Comparison of ENCODE assay signal across 11 mouse cellular contexts in the genomic region with DNA sequence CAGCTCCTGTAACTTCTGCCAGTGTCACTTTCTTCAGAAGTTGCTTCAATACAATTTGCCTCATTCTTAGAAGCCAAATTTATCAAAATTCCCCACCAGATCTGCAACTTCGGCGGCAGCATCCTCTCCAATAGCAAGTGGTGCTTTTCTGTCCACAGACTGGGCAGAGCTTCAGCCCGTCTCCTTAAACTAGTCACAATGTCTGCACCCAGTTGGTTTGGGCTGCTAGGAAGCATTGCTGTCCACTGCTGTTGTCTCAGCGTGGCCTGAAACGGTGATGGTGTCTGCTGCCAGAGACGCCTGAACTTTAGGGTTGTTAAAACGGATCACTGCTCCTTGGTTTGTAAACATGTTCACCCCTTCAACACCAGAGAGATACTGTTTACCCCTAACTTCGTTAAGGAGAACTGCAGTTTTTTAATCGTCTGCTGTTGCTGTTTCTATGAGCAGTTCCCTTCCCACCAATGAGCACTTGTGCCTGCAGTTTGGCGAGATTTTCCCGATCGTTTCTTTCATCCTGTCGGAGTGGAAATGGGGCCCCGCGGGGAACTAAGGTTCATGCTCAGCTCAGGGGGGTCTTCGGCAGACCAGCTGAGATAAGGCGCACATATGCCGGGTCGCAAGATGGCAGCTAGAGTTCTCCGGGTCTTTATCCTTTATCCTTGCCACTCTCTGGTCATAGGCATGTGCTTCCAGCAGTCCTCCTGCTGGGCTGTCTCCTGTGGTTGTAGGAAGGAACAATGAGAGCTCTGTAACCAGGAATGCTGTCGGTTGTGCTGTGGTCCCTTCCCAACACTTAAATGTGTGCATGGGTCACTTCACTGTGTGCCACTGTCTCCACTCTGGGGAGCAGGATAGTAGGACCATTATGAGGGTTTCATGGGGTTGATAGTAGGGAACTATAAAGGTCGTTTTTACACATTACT. TPM values are rescaled to one million over a fixed set of nuclear protein-coding genes. Genes with fewer than 3 reads are reported as not detected.
DNase-seq lines count a peak whose midpoint lies in the region; ATAC-seq lines count a peak whose summit lies in the region.
"Had no signal": no experiment of that assay in that cellular context is flagged by ENCODE, and none has a peak within 500 bp of the region (broad histone marks: within the 10 kb centered on the region; RNA-seq: fewer than 3 reads in every experiment).

No protein-coding gene starts in this region.

- H3K4me2 ChIP-seq in heart, embryonic 15.5 days, result peak overlapping the region; percentile 55
- peak overlapping the region; percentile 25 for H3K4me2 ChIP-seq in forebrain, embryonic 16.5 days (ENCODE audit: low read length)
- H3K4me2 ChIP-seq in midbrain, embryonic 13.5 days (replicated peaks), result peak overlapping the region; percentile 33; the same call in 1 of the 2 replicates

- peak overlapping the region; percentile 26 for H3K4me3 ChIP-seq in heart, embryonic 15.5 days
- H3K4me3 ChIP-seq in forebrain, embryonic 16.5 days (replicated peaks; ENCODE audit: low read length), result no peak overlapping the region
- no peak overlapping the region for H3K4me3 ChIP-seq in midbrain, embryonic 13.5 days (replicated peaks)
- H3K4me3 ChIP-seq: megakaryocyte, embryonic 14.5 days had no signal

- H3K27me3 ChIP-seq in heart, embryonic 15.5 days, result no peaks in the 10 kb centered on the region
- no peaks in the 10 kb centered on the region for H3K27me3 ChIP-seq in forebrain, embryonic 16.5 days (replicated peaks; ENCODE audit: control insufficient read depth, insufficient read depth, low read length)
- 0 out of 2 replicates have a peak, but pooled peaks cover 5% of the 10 kb centered on the region for H3K27me3 ChIP-seq in midbrain, embryonic 13.5 days
- H3K27me3 ChIP-seq: CH12.LX had no signal

- H3K4me1 ChIP-seq in heart, embryonic 15.5 days (replicated peaks), result 0 out of 2 replicates have a peak, but pooled peaks cover 5% of the 10 kb centered on the region
- peaks cover 10% of the 10 kb centered on the region for H3K4me1 ChIP-seq in forebrain, embryonic 16.5 days (replicated peaks; ENCODE audit: control insufficient read depth, insufficient read depth, low read length)
- no peaks in the 10 kb centered on the region for H3K4me1 ChIP-seq in midbrain, embryonic 13.5 days (replicated peaks)
- H3K4me1 ChIP-seq: megakaryocyte, embryonic 14.5 days had no signal

- no peaks in the 10 kb centered on the region for H3K36me3 ChIP-seq in heart, embryonic 15.5 days
- H3K36me3 ChIP-seq in forebrain, embryonic 16.5 days (ENCODE audit: control insufficient read depth, insufficient read depth), result no peaks in the 10 kb centered on the region
- H3K36me3 ChIP-seq in midbrain, embryonic 13.5 days, result no peaks in the 10 kb centered on the region

- WGBS in heart, embryonic 15.5 days, result 32% methylated on average over 22 of the region's 22 CpGs
- WGBS in forebrain, embryonic 16.5 days, result 35% methylated on average over 22 of the region's 22 CpGs
- WGBS in midbrain, embryonic 13.5 days, result 47% methylated on average over 22 of the region's 22 CpGs

- no peaks in the 10 kb centered on the region for H3K9me3 ChIP-seq in heart, embryonic 15.5 days (replicated peaks)
- H3K9me3 ChIP-seq in forebrain, embryonic 16.5 days (ENCODE audit: control insufficient read depth, low read length), result no peaks in the 10 kb centered on the region
- no peaks in the 10 kb centered on the region; the same call in 1 of the 2 replicates for H3K9me3 ChIP-seq in midbrain, embryonic 13.5 days
- H3K9me3 ChIP-seq: megakaryocyte, embryonic 14.5 days had no signal

- ATAC-seq in heart, embryonic 15.5 days (replicated peaks; ENCODE audit: insufficient number of reproducible peaks, insufficient read depth, low FRiP score, low read depth), result no peak
- peak; percentile 10; the same call in 1 of the 2 replicates for ATAC-seq in forebrain, embryonic 16.5 days
- ATAC-seq in midbrain, embryonic 13.5 days, result peak; percentile 37; the same call in 1 of the 2 replicates

- H3K27ac ChIP-seq in heart, embryonic 15.5 days, result no peak overlapping the region
- H3K27ac ChIP-seq in forebrain, embryonic 16.5 days (ENCODE audit: low read length), result no peak overlapping the region
- H3K27ac ChIP-seq in midbrain, embryonic 13.5 days, result no peak overlapping the region

- H3K9ac ChIP-seq in heart, embryonic 15.5 days, result no peak overlapping the region
- 0 out of 2 replicates have a peak overlapping the region, but pooled peaks have one; percentile 31 for H3K9ac ChIP-seq in forebrain, embryonic 16.5 days (replicated peaks; ENCODE audit: low read depth, low read length)
- no peak overlapping the region for H3K9ac ChIP-seq in midbrain, embryonic 13.5 days (replicated peaks)

- no peak for DNase-seq in heart, adult 18-20 months
- peak; percentile 9 for DNase-seq in embryo, embryonic 10 days (ENCODE audit: low spot score)
- no peak for DNase-seq in gastrocnemius, adult 18-20 months (ENCODE audit: low spot score)
- DNase-seq in left cerebral cortex, adult 11 months (ENCODE audit: low spot score), result no peak
- DNase-seq in adrenal gland, postnatal 4 days (ENCODE audit: low spot score in 2 of 2), result no peak
- DNase-seq: adrenal gland, postnatal 25 days had no signal

RNA-seq across cellular contexts. Expression of gene Colgalt2, which starts 7.7 kb away (rescaled TPM):
- polyA plus RNA-seq in heart, embryonic 15.5 days (2015; fragmentation: Nextera tagmentation; extraction: Ambion mirVana), result 1.8 and 2.1 TPM in 2 replicates
- total RNA-seq in heart, adult 18-20 months (2021), result 1 to 10 TPM; 3.0 to 3.2 TPM
- polyA plus RNA-seq in forebrain, embryonic 16.5 days (2015; fragmentation: Nextera tagmentation; extraction: Ambion mirVana), result 2.4 and 2.8 TPM in 2 replicates
- 2.2 and 2.3 TPM in 2 replicates for polyA plus RNA-seq in midbrain, embryonic 13.5 days (2015; fragmentation: Nextera tagmentation; extraction: Ambion mirVana)
- 1 to 10 TPM; 1.4 to 1.7 TPM for total RNA-seq in gastrocnemius, adult 18-20 months (2021)
- total RNA-seq in adrenal gland, postnatal 4 days (2021), result 1 to 10 TPM; 2.5 to 2.8 TPM
- total RNA-seq: CH12.LX had no signal

RNA-seq across cellular contexts. Expression of gene Tsen15, which starts 20.8 kb away (rescaled TPM):
- 45.3 and 49.3 TPM in 2 replicates for polyA plus RNA-seq in heart, embryonic 15.5 days (2015; fragmentation: Nextera tagmentation; extraction: Ambion mirVana)
- 10 to 100 TPM; 21.0 to 21.5 TPM for total RNA-seq in heart, adult 18-20 months (2021)
- 38.5 and 42.3 TPM in 2 replicates for polyA plus RNA-seq in forebrain, embryonic 16.5 days (2015; fragmentation: Nextera tagmentation; extraction: Ambion mirVana)
- 31.9 and 34.5 TPM in 2 replicates for polyA plus RNA-seq in midbrain, embryonic 13.5 days (2015; fragmentation: Nextera tagmentation; extraction: Ambion mirVana)
- 10 to 100 TPM; 13.4 to 16.1 TPM for total RNA-seq in gastrocnemius, adult 18-20 months (2021)
- total RNA-seq in adrenal gland, postnatal 4 days (2021), result 10 to 100 TPM; 33.7 to 35.4 TPM
